Mouse (Mus musculus) neural tube, postnatal 0 days (tissue): ENCODE measurements around the gene 1700123L14Rik. TPM values are rescaled to one million over a fixed set of nuclear protein-coding genes. Genes with fewer than 3 reads are reported as not detected.

Experiments
- polyA plus RNA-seq: library from polyadenylated mRNA; unstranded; fragments of >200 nt; fragmentation: Nextera tagmentation; extraction: Ambion mirVana; gene quantifications from 2 replicates; pipeline ENCODE4 v1.2.1, GENCODE M21; 2015

Gene 1700123L14Rik
- polyA plus RNA-seq = 0.22 TPM in 1 of 2 replicates, not detected in the other

GRCm38 (mm10) chr6:96165818-96166379 lies at the start of gene 1700123L14Rik:
Gene 1700123L14Rik, minus strand, starts transcription at chr6:96166243.

Other genes with a start within 250 kb of the 1700123L14Rik start
- gene Fam19a1, start 53.1 kb downstream of the 1700123L14Rik start, polyA plus RNA-seq = 19.7 and 25.1 TPM in 2 replicates